Mouse (Mus musculus): ENCODE measurements at regions not wholly inside any gene's neighbourhood (a gene's known extent, or its start where the extent isn't known, plus 50 kb on each side); places are given as distances from the start of the nearest gene placed in this dataset.

GRCm38 (mm10) chr16:71885701-71886100, 422.4 kb upstream of the Robo1 start:
- no peak for TF ChIP-seq GATA1 (IDR thresholded peaks at IDR 0.05; ENCODE audit: borderline replicate concordance, low read length)
- no peak for TF ChIP-seq FLI1 (IDR thresholded peaks at IDR 0.05; ENCODE audit: low read length)

Data from megakaryocyte, embryonic 14.5 days (primary cell).